Mouse (Mus musculus) right cerebral cortex, postnatal 14 days (tissue): ENCODE data around the gene Nhsl1.

Source experiments
- DNase-seq: peaks from one replicate; pipeline ENCODE4 v3.0.0; 2022

Gene Nhsl1

DNA sequence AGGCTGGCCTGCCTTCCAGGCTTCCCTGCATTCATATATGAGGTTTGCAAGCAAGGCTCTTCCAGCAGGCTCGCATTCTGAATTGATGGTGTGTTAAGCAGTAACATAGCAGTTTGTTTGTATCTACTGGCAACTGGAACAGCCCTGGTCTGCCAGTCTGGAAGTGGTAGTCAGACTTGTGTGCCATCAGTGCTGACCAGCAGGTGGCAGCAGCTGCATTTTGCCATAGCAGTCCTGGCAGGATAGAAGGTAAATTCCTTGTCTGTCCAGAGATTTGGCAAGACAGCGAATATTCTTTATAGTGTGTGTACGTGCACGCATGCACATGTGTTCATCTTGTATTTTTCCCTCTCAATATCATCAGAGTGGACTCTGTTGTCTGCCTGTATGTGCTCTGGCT, 134.6 kb downstream of the Nhsl1 start:
- DNase-seq, result peak; percentile 90

DNA sequence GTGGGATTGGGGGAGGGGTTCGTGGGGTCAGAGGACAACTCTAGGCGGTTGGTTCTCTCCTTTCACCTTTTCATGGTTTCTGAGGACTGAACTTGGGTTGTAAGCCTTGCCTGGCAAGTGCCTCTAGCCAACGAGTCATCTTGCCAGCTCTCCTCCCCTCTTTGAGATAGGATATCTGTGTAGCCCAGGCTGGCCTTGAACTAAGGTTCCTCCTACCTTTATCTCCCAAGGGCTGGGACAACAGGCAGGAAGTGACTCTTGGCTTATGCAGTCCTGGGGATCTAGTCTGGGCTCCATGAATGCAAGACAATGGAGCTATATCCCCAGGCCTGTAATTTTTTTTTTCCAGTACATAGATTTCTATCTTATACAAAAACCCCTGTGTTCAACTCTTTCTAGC, 135.4 kb downstream of the Nhsl1 start:
- no peak for DNase-seq

DNA sequence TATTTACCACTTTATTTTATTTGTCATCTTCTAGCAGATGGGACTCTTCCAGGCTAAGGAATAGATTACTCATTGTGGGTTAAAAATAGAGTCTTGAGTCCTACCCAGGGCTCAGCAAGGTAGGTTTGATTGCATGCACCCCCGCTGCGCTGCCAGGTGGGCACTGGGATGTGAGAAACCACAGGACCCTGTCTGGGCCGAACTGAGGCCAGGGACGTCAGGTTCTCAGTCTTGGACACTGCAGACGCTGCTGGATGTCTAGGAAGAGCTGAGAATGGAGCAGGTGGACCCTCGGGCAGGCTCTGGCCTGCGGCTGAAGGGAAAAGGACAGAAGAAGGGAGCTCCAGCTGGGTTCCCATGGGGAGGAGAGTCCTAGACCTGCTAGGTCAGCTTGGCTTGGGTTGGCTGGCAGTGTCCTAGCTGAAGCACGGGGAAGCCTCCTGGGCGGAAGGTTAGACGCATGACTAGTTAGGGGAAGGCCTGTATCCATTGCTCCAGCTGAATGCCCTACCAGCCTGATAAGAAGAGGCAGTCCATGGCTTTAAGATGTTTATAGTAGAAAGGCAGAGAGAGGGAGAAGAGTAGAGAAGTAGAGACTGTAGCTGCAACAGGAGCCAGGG, 136.6 kb downstream of the Nhsl1 start:
- no peak for DNase-seq

DNA sequence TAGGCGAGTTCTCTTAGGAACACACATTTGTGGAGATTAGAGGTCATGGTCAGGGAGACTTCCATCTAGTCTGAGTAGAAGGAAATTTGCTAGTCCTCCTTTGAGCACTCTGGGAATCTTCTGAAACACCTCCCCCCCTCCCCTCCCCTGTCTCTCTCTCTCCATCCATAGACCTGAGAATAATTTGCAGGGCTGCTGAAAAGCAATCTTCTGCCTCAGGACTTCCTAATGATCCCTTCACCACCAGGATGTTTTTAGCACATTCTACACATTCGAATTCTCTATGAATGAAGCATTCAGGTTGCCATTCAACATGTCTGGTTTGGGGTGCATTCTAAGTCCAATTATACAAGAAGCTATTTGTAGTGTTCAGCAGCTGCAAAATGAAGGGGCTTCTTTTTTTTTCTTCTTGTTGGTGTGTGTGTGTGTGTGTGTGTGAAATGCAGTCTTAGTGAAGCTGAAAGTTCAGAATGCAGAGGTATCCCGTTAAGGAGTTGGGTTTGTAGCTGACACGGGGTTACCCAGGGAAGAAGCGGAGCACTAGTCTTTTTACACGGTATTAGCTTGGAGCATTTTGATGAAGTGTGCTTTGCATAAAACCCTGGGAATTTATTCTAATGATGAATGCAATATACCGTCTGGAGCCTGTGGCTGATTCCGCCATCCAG, 139.2 kb downstream of the Nhsl1 start:
- no peak for DNase-seq

DNA sequence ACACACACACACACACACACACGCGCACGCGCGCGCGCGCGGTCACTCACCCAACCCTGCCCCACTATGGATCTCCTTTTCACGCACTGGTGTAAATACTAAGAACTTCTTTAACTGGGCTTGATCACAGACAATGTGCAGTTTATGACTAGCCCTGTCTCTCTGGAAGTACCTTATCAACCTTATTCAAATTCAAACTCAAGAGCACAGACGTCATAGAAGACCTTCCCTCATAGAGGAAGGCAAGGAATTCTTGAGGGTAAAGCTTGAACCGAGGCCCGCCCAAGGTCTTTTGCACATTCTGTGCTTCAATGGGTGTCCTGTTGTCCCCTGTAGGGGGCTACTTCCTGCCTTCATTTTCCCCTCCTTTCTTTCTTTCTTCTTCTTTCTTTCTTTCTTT, 142.6 kb downstream of the Nhsl1 start:
- no peak for DNase-seq

DNA sequence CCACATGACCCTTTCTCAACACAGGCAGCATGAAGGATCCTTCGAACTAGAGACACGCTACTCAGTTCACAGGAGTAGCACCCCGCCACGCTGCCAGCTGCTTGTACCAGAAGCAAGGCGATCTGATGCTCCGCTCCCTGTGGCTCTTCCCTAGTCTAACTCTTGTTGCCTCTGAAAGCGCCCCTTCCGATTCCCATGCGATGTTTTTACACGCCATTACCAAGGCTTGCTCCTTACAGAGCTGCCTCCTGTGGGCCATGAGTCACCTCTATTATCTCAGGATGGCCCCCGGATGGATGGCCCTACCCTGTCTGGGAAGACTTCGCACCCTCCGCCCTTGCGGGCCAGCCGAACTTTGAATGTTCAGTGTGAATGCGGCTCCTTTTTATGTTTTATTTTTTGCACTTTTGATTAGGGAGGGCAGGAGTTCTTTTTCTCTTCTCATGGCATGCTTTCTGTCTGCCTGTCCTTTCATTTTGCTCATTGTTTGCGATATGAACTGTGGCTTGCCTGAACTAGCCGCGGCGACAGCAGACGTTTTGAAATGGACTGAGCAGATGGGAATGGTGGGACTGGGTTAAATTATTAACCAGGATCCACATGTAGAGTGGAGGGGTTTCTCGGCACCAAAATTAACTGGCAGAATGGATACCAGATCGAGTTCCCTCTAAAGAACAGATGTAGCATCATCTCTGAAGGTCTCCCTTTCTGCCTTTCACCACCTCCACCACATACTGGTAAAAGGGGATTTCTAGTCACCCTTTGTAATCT, 144.5 kb downstream of the Nhsl1 start:
- DNase-seq, result no peak

DNA sequence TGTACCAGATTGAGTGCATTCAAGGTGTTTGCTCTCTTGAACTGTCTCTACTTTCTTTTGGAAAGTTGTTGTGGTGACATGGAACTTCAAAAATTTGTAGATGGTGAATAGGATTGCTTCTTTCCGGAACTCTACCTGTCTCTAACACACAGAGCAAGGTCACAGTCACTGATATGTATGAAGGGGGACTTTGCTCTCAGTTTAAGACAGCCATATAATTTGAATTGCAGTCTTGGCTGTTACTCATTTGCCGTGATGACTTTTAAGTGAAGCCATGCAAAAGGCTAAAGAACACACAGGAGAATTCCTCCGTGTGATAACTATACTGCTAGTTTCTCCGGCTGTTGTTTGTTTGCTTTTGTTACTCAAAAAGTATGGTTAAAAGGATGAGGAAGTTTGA, 149.6 kb downstream of the Nhsl1 start:
- no peak for DNase-seq

DNA sequence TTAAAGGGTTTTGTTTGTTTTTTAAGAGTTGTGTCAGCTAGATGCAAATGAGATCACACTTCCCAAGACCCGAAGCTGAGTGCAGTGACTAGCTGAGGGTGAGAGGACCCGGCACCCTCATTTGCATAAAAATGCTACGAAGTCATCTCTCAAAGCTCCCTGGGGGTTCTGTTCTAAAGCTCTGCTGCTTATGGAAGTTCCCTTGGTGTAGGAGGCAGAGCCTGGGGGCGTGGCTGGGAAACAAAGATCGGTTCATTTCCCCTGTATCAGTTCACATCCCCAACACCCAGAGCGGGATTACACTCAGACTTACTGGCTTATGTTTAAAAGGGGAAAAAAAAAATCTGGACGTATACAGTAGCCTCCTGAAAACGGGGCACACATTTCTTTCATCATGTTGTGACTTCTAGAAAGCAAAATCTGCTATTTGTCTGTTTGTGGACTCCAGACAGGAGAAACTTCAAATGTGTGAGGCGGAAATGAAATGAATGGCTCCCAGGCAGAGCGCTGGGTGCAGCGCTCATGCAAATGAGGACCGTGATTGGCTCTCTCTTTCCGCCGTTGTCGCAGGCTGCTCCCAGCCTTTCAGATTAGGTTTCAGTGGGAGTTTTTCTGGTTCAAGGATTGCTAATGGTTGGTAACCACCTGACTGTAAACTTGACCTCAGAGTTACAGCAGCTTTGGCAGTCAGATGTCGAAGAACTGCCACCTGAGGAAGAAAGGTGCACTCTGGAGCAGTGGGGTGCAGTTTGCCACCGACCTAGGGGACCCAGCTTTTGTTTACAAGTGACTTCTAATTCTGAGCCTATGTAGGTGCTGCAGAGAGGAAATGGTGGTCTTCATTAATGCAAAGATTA, 150.7 kb downstream of the Nhsl1 start:
- no peak for DNase-seq

DNA sequence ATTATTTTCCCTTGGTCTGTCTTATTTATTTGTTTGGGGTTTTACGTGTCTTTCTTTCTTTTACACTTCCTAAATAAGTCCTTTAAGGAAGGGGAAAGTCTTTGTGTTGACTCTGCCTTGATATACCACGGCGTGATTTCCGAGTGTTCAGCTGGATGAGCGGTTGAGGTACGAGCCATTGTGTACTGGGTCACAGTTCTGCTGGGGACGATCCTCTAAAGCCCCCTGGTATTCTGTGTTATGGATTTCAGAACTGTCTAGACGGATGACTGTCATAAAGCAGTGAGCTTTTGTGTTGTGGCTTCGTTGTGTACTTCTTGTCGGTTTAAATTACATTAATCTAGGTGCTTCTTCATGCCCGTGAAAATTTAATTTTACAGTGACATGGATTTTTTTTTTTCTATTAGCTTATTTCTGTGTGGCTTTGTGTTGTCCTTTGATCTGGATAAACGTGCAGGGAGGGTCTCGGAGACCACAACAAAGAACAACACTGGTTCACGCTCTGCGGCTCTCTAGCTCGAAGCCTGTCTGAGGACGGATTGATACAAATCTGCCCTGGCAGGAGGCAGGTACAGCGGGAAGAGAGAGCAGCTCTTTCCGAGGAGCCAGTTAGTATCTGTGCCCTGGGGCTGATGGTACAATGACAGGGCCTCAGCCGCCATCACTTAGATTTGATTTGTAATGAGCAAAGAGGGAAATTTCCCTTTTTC, 151.7 kb downstream of the Nhsl1 start:
- no peak for DNase-seq

DNA sequence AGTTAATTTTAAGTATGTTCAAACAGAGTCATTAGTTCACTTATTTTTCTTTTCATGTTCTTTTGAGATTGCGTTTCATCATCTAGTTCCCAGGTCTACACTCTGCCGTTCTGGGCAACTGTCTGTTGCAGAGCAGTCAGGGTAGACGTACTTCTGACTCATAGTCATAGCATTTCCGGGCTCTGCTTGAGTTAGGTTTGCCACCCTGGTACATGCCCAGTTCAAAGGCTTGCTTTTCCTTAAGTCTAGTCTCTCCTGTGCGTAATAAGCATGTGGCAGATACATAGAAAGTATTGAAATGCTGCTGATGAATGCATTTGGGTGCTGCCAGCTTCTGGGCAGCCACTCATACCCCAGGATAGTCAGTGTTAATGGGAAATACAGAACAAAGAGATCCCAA, 152.9 kb downstream of the Nhsl1 start:
- DNase-seq, result no peak

DNA sequence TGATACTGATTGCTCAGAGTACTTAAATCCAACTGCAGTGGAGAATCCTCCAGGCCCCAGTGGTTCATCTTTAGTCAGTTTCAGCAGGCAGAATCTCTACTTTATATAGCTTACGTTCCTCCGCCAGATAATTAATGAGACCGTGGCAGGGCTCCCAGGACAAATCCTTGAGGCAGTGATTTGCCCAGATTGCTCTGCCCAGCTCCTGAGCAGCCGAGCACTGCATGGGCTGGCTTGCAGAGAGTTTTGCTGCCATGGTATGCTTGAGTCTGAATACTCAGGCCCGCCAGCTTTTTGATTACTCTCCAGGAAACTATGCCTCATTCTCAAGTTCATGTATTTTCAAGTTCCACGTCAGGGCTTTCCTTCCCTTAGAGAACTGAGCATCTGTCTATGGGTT, 156.3 kb downstream of the Nhsl1 start:
- no peak for DNase-seq

DNA sequence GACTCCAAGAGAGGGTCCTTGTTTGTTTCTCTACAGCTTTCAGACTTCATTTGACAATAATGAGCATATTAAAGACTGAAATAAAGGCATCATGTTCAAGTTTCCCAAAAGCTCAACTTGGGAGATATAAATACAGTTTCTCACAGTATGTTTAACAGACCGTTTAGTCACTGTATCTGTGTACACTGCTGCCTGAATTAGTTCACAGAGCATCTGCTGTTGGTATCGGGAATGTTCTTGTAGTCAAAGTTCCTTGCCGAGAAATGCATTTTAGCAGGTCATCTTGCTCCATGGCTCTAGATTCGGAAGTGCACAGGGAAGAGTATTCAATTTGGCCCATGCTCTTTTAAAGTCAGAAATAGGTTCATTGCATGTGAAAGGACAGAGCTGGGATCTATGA, 159.5 kb downstream of the Nhsl1 start:
- no peak for DNase-seq

DNA sequence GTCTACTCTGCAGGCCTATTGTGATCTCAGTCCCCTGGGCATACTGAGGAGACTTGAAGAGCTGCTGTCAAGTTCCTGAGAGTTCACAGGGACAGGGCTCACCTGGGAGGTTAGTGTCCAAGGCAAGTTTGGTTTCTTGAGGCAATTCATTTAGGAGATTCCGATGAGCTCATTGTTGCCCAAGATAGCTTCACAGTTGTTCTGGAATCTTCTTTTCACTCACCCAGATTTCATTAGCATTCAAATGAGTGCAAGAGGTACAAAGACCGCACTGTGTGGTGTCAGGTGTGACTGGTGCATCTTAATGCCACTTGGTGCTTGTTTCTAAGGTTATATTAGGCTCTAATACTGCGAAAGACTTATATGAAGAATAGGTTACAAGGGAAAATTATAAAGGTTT, 160.5 kb downstream of the Nhsl1 start:
- no peak for DNase-seq

DNA sequence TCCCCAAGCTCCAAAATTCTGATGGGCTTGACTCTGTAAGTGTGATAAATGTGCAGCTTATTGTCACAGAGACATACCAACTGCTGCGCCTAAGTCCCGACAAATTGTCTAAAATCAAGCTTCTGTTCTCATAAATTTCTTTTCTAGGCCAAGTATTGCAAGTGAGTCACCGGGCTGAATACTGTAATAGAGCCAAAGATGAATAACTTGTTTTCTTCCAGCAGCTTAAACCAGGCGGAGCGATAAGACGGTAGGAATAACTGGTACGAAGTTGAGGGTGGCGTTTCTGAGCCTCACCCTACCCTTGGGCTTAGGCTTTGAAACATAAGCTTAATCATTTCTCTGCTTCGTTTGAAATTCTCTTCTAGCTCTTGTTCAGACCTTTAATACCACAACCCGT, 162.1 kb downstream of the Nhsl1 start:
- no peak for DNase-seq

DNA sequence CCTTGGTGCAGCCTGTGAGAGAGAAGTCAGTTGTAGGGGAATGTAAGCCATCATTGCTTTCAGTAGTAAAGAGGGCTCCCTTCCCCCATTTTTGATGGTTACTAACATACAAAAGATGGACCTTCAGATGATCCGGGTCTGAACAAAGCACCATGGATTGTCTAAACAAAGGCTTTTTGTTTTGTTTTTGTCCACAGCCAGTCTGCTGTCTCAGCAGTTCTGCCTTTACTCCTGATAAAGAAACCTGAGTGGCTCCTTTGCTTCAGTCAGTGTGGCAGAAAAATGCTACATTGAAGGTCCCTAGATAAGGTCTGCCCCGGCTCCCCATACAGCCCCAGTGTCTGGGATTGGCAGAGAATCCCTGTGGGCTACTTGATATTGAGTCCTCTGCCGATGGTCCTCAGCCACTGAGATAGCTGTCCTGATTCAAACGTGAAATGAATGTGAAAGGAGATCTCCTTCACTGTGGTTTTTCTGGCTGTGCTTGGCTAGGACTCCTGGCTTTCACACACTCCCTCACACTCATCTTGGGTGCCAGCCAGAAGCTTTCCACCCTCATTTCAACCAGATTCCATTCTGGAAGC, 163.9 kb downstream of the Nhsl1 start:
- no peak for DNase-seq

DNA sequence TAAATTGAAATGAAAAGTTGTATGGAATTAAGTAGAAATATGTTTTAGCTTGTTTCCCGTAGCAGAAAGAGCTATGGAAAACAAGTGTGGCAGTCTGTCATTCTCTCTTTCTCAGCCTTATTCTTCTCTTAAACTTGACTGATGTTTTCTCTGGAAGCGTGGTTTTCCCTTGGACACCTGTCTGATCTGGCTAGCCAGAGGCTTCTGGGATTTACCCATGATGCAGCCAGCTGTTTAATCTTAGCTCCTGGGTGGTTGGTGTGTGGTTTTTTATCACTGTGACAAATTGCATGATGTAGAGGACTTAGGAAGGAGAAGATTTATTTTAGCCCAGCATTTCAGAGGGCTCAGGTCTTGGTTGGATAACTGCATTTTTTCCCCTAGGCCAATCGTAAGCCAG, 164.9 kb downstream of the Nhsl1 start:
- DNase-seq, result no peak

DNA sequence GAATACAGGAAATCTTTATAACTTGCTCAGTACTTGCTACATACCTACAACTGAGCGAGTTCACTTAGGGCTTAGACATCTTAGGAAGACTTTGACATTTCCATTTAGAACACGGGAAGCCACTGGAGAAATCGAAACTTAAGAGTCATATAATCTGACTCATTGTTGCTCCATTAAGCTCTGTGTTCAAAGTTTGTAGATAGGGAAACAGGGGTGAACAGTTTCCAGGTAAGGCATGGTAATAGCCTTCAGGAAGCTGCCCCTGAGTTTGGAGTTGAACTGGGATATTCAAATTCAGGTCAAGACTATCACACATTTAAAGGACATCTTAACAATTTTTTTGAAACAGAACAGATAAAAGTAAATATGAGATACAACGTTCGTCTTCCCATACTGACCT, 165.9 kb downstream of the Nhsl1 start:
- no peak for DNase-seq

DNA sequence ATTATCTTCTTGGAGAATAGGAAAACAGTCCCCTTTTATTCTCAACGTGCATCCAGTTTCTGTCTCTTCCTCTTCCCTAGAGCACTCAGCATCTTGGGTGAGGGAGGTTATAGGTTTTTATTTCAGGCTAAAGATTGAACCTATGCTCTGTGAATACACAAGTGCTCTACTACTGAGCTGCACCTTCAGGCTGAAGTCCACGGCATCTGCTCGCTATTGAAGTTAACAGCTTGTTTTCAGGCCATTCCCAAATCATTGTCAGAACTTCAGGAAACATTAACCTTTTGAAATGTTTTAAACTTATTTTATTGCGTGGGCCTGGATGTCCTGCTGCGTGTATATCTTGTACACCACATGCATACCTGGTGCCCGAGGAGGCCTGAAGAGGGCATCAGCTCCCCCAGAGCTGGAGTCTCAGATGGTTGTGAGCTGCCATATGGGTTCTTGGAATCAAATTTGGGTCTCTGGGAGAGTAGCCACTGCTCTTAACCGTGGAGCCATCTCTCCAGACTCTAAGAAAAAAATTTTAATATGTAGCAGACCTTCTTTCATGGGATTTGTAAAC, 169.5 kb downstream of the Nhsl1 start:
- no peak for DNase-seq

DNA sequence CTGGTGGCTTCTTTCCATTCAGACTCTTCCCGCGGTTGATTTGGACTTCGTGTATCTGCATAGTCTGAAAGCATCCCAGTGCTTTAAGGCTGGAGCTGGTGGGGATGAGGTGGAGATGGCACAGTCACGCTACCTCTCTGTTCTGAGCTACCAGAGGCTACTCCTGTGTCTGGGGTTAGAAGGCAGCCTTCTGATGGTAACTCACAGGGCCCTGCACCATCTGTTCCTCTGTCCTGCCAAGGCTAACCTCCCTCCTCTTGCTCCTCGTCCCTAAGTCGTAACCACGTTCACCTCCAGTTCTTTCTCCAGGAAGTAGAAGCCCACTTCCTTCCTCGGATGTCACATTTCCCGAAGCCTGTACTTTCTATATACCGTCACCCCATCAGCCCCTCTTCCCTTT, 171.2 kb downstream of the Nhsl1 start:
- no peak for DNase-seq

DNA sequence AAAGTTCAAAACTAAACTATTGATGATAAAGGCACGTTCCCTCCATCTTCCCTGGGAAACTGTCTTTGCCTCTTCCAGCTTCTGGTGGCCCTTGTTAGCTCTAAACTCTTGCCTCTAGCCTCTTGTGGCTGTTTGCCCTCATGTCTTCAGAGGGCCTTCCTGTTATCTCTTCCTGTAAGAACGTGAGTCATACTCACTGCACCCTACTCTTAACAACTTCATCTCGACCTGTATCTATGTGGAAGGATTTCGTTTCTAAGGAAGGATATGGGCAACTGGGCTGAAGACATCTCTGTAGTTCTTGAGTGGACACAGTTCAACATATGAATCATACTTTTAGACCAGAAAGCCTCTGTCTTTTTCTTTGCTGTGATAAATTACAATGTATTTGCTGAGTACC, 173.2 kb downstream of the Nhsl1 start:
- no peak for DNase-seq

DNA sequence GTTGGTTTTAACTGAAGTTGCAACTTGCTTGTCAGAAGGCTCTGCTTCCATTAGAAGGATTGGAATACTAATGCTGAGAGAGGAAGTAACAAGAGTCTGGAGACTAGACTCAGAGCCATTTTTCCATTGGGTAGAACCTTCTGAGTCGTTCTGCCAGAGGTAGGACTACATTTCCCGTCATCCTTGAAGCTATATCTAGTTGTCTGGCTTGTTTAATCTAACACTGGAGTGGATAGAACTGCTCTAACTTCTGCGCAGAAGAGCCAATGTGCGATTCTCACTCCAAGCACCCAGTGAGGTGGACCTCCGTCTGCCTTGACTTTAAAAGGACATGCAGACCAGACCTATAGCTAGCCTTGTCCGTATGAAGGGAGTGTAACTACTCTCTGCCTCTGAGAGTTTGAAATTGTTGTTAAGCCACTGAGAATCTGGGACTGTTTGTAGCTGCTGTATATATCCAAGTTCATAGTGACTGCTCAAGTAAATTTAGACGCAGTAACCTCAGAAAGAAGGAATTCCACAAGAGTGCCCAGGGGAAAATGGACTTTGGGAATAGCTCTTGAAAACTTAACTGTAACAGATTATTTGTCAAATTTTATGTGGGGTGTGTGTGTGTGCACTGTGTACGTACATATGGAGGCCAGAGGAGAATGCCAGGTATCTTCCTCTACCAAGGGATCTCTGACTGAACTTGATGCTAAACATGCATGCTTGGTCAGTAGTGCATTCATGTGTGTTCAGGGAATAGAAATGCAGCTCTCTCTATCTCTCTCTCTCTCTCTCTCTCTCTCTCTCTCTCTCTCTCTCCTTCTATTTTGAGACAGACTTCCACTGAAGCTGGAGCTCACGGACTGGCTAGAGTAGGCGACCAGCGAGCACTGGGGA, 174.5 kb downstream of the Nhsl1 start:
- no peak for DNase-seq
